Mouse (Mus musculus) lung, postnatal 10 days (tissue): ENCODE measurements around the gene Ccdc33.
A peak's percentile ranks its signal among the peaks of the same experiment; 100 is the strongest.

ENCODE experiments used
- DNase-seq: peaks from one replicate; pipeline ENCODE4 v3.0.0; 2021

Ccdc33 gene

GRCm38 (mm10) chr9:58047061-58047460 is 71.6 kb downstream of the Ccdc33 start:
- peak; percentile 32 for DNase-seq

GRCm38 (mm10) chr9:58045646-58046045 is 73.0 kb downstream of the Ccdc33 start:
- no peak for DNase-seq

GRCm38 (mm10) chr9:58044828-58045227 is 73.8 kb downstream of the Ccdc33 start:
- no peak for DNase-seq

- no peak for DNase-seq
Observed at GRCm38 (mm10) chr9:58043496-58044017, 75.1 kb downstream of the Ccdc33 start.

GRCm38 (mm10) chr9:58042391-58042790 is 76.2 kb downstream of the Ccdc33 start:
- no peak for DNase-seq

- DNase-seq = no peak
Observed at GRCm38 (mm10) chr9:58040977-58041376, 77.6 kb downstream of the Ccdc33 start.

- peak; percentile 83 for DNase-seq
Observed at GRCm38 (mm10) chr9:58038500-58039168, 80.0 kb downstream of the Ccdc33 start.

GRCm38 (mm10) chr9:58036961-58037360 is 81.7 kb downstream of the Ccdc33 start:
- DNase-seq = no peak

GRCm38 (mm10) chr9:58035951-58036698 is 82.5 kb downstream of the Ccdc33 start:
- no peak for DNase-seq

- DNase-seq = no peak
Observed at GRCm38 (mm10) chr9:58035519-58035918, 83.1 kb downstream of the Ccdc33 start.

GRCm38 (mm10) chr9:58031895-58032294 is 86.7 kb downstream of the Ccdc33 start:
- no peak for DNase-seq

GRCm38 (mm10) chr9:58029635-58030034 is 89.0 kb downstream of the Ccdc33 start:
- DNase-seq = no peak

GRCm38 (mm10) chr9:58028841-58029240 is 89.8 kb downstream of the Ccdc33 start:
- no peak for DNase-seq

- DNase-seq = no peak
Observed at GRCm38 (mm10) chr9:58027426-58028180, 91.0 kb downstream of the Ccdc33 start.

- no peak for DNase-seq
Observed at GRCm38 (mm10) chr9:58025995-58026394, 92.6 kb downstream of the Ccdc33 start.

GRCm38 (mm10) chr9:58018385-58018784 is 100.2 kb downstream of the Ccdc33 start:
- no peak for DNase-seq

- no peak for DNase-seq
Observed at GRCm38 (mm10) chr9:58016962-58017361, 101.7 kb downstream of the Ccdc33 start.

- DNase-seq = no peak
Observed at GRCm38 (mm10) chr9:58015856-58016255, 102.8 kb downstream of the Ccdc33 start.

- DNase-seq = no peak
Observed at GRCm38 (mm10) chr9:58014393-58015160, 104.0 kb downstream of the Ccdc33 start.

GRCm38 (mm10) chr9:58012935-58013334 is 105.7 kb downstream of the Ccdc33 start:
- no peak for DNase-seq

- DNase-seq = no peak
Observed at GRCm38 (mm10) chr9:58012486-58012885, 106.1 kb downstream of the Ccdc33 start.

- DNase-seq = no peak
Observed at GRCm38 (mm10) chr9:58011552-58011951, 107.1 kb downstream of the Ccdc33 start.

GRCm38 (mm10) chr9:58011027-58011426 is 107.6 kb downstream of the Ccdc33 start:
- no peak for DNase-seq
